Mouse (Mus musculus) kidney, embryonic 14.5 days (tissue): Measurements from ENCODE around the gene Dnase2b. TPM values are rescaled to one million over a fixed set of nuclear protein-coding genes. Genes with fewer than 3 reads are reported as not detected.

Source experiments
- ATAC-seq: fragments of 200-750 bp; cut with Nextera tagmentation; 2 replicates; pipeline ENCODE4 v1.8.0; 2017; ENCODE audit warnings: moderate number of reproducible peaks, mild to moderate bottlenecking, moderate TSS enrichment, moderate library complexity; ENCODE audit not compliant: low FRiP score, low TSS enrichment
- H3K27ac ChIP-seq: fragments of 300-500 bp; sonication (generic); 2 replicates; pipeline ENCODE4 v1.5.1; 2014; ENCODE audit warnings: low read depth, mild to moderate bottlenecking, low read length, moderate library complexity, mixed read lengths
- H3K27me3 ChIP-seq: fragments of 300-500 bp; sonication (generic); 2 replicates; pipeline ENCODE4 v1.6.1; 2014; ENCODE audit warnings: mild to moderate bottlenecking, low read length; ENCODE audit not compliant: control insufficient read depth, insufficient read depth
- H3K36me3 ChIP-seq: fragments of 300-500 bp; sonication (generic); 2 replicates; pipeline ENCODE4 v1.6.1; 2014; ENCODE audit warnings: low read length, mixed read lengths; ENCODE audit not compliant: control insufficient read depth, insufficient read depth
- H3K4me1 ChIP-seq: fragments of 300-500 bp; sonication (generic); 2 replicates; pipeline ENCODE4 v1.6.1; 2014; ENCODE audit warnings: low read length, mixed read lengths; ENCODE audit not compliant: control insufficient read depth, insufficient read depth
- H3K4me2 ChIP-seq: fragments of 300-500 bp; sonication (generic); replicated peaks from 2 replicates; pipeline ENCODE4 v1.6.1; 2014; ENCODE audit warnings: low read depth, mild to moderate bottlenecking, low read length
- H3K4me3 ChIP-seq: fragments of 300-500 bp; sonication (generic); 2 replicates; pipeline ENCODE4 v1.5.1; 2014; ENCODE audit warnings: mild to moderate bottlenecking, low read length
- H3K9ac ChIP-seq: fragments of 300-500 bp; sonication (generic); 2 replicates; pipeline ENCODE4 v1.6.1; 2014; ENCODE audit warnings: low read depth, mild to moderate bottlenecking, low read length, moderate library complexity
- H3K9me3 ChIP-seq: fragments of 300-500 bp; sonication (generic); 2 replicates; pipeline ENCODE4 v1.6.1; 2016; ENCODE audit warnings: low read length; ENCODE audit not compliant: control insufficient read depth
- WGBS: fragments of 180-500 bp; shearing (Covaris S2); extraction: QIAGEN DNeasy Blood & Tissue Kit; methylation state at CpG from one replicate; pipeline ENCODE4 v1.1.7; 2014; 5-methylcytosine and 5-hydroxymethylcytosine counted together
- polyA plus RNA-seq: library from polyadenylated mRNA; unstranded; fragments of >200 nt; fragmentation: Nextera tagmentation; extraction: Ambion mirVana; gene quantifications from 2 replicates; pipeline ENCODE4 v1.2.1, GENCODE M21; 2014

Gene Dnase2b
- polyA plus RNA-seq, 1 experiment from 2014 or later = not detected

- Histone ChIP-seq H3K9me3 (no peaks in the 10 kb centered on the region), H3K4me2 (no peak within 1 kb of the TSS), H3K4me1 (no peaks in the 10 kb centered on the region), H3K27ac (no peak within 1 kb of the TSS), H3K4me3 (no peak within 1 kb of the TSS), H3K27me3 (no peaks in the 10 kb centered on the region), H3K9ac (no peak within 1 kb of the TSS), H3K36me3 (no peaks in the 10 kb centered on the region)
- ATAC-seq = no peak
- WGBS = 73% methylated on average over 3 of the region's 3 CpGs
Observed at GRCm38 (mm10) chr3:146651217-146651616, 35.8 kb upstream of the Dnase2b start, which contains the start of gene 4930503B20Rik. Gene 4930503B20Rik, minus strand, starts transcription at chr3:146651317.

GRCm38 (mm10) chr3:146650716-146651115 is 35.3 kb upstream of the Dnase2b start:
- Histone ChIP-seq H3K9me3 (no peaks in the 10 kb centered on the region), H3K27ac (no peak overlapping the region), H3K4me1 (no peaks in the 10 kb centered on the region), H3K4me2 (no peak overlapping the region), H3K27me3 (no peaks in the 10 kb centered on the region), H3K4me3 (no peak overlapping the region), H3K9ac (no peak overlapping the region), H3K36me3 (no peaks in the 10 kb centered on the region)
- 90% methylated on average over 10 of the region's 10 CpGs for WGBS
- ATAC-seq = no peak

- ATAC-seq = no peak
- no peak overlapping the region for H3K4me2 ChIP-seq
- no peaks in the 10 kb centered on the region for H3K27me3 ChIP-seq
- no peaks in the 10 kb centered on the region for H3K4me1 ChIP-seq
- no peak overlapping the region for H3K27ac ChIP-seq
- H3K9ac ChIP-seq = no peak overlapping the region
- 67% methylated on average over 10 of the region's 10 CpGs for WGBS
- H3K4me3 ChIP-seq = no peak overlapping the region
- no peaks in the 10 kb centered on the region for H3K9me3 ChIP-seq
- H3K36me3 ChIP-seq = no peaks in the 10 kb centered on the region
Observed at GRCm38 (mm10) chr3:146649311-146649894, 34.0 kb upstream of the Dnase2b start.

- Histone ChIP-seq H3K9me3 (no peaks in the 10 kb centered on the region; the same call in 1 of the 2 replicates), H3K4me1 (no peaks in the 10 kb centered on the region), H3K36me3 (no peaks in the 10 kb centered on the region), H3K27me3 (no peaks in the 10 kb centered on the region), H3K27ac (no peak overlapping the region), H3K4me2 (no peak overlapping the region), H3K9ac (no peak overlapping the region), H3K4me3 (no peak overlapping the region)
- WGBS = 37% methylated on average over 4 of the region's 4 CpGs
- no peak for ATAC-seq
Observed at GRCm38 (mm10) chr3:146641818-146642427, 26.5 kb upstream of the Dnase2b start.

- H3K36me3 ChIP-seq = no peaks in the 10 kb centered on the region
- peaks cover 12% of the 10 kb centered on the region for H3K4me1 ChIP-seq
- H3K9ac ChIP-seq = no peak overlapping the region
- H3K4me3 ChIP-seq = no peak overlapping the region
- ATAC-seq = no peak
- no peak overlapping the region for H3K4me2 ChIP-seq
- H3K27me3 ChIP-seq = no peaks in the 10 kb centered on the region
- no peaks in the 10 kb centered on the region for H3K9me3 ChIP-seq
- H3K27ac ChIP-seq = no peak overlapping the region
- 76% methylated on average over 5 of the region's 5 CpGs for WGBS
Observed at GRCm38 (mm10) chr3:146632506-146632905, 17.1 kb upstream of the Dnase2b start.

- Histone ChIP-seq H3K4me2 (no peak overlapping the region), H3K4me1 (peaks cover 12% of the 10 kb centered on the region), H3K9ac (no peak overlapping the region), H3K27ac (peak overlapping the region; percentile 19; the same call in 1 of the 2 replicates), H3K27me3 (no peaks in the 10 kb centered on the region), H3K36me3 (no peaks in the 10 kb centered on the region), H3K4me3 (no peak overlapping the region), H3K9me3 (no peaks in the 10 kb centered on the region)
- WGBS = 40% methylated on average over 8 of the region's 8 CpGs
- ATAC-seq = peak; percentile 91
Observed at GRCm38 (mm10) chr3:146628227-146628982, 13.0 kb upstream of the Dnase2b start.

- H3K27ac ChIP-seq = no peak overlapping the region
Observed at GRCm38 (mm10) chr3:146625766-146626165, 10.4 kb upstream of the Dnase2b start.

GRCm38 (mm10) chr3:146621966-146622365 is 6.6 kb upstream of the Dnase2b start:
- no peaks in the 10 kb centered on the region for H3K27me3 ChIP-seq
- no peak overlapping the region for H3K27ac ChIP-seq
- 83% methylated on average over 11 of the region's 11 CpGs for WGBS
- no peaks in the 10 kb centered on the region for H3K9me3 ChIP-seq
- H3K36me3 ChIP-seq = no peaks in the 10 kb centered on the region
- H3K4me3 ChIP-seq = no peak overlapping the region
- no peak for ATAC-seq
- no peak overlapping the region for H3K4me2 ChIP-seq
- no peaks in the 10 kb centered on the region for H3K4me1 ChIP-seq
- H3K9ac ChIP-seq = no peak overlapping the region

More at GRCm38 (mm10) chr3:146625766-146626165, 10.4 kb upstream of the Dnase2b start:
- Histone ChIP-seq H3K36me3 (no peaks in the 10 kb centered on the region), H3K9me3 (no peaks in the 10 kb centered on the region), H3K4me1 (peaks cover 12% of the 10 kb centered on the region), H3K4me3 (no peak overlapping the region), H3K27me3 (no peaks in the 10 kb centered on the region), H3K4me2 (no peak overlapping the region), H3K9ac (no peak overlapping the region)
- ATAC-seq = no peak
- 84% methylated on average over 4 of the region's 4 CpGs for WGBS
